Mouse (Mus musculus): ENCODE measurements around the gene Fgd3. TPM values are rescaled to one million over a fixed set of nuclear protein-coding genes. Genes with fewer than 3 reads are reported as not detected.

Gene Fgd3
- polyA plus RNA-seq, 1 experiment from 2014 or later: 0.37 TPM

DNA sequence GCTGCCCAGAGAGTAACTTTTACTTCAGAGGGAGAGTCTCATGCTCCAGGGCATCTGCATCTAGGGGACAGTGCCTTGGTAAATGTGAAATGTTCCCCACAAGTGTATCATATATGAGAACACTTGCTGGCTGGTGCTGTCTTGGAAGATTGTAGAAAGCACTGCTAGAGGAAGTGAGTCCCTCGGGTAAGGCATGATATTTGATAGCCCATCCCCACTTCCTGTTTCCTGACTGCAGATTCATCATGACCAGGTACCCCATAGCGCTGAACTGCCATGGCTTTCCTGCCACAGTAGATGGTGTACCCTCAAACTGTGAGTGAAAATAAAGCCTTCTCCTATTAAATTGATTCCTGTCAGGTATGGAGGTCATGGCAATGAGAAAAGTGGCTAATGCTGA, 52.5 kb downstream of the Fgd3 start:
- H3K9me3 ChIP-seq (ENCODE audit: low read length): no peaks in the 10 kb centered on the region
- DNase-seq (ENCODE audit: low spot score): no peak
- no peaks in the 10 kb centered on the region for H3K36me3 ChIP-seq (ENCODE audit: insufficient read depth, low read length)
- no peaks in the 10 kb centered on the region for H3K4me1 ChIP-seq (ENCODE audit: insufficient read depth, low read depth, low read length)
- H3K4me2 ChIP-seq (replicated peaks; ENCODE audit: low read depth, low read length): no peak overlapping the region
- no peak overlapping the region for H3K4me3 ChIP-seq (ENCODE audit: low read depth, low read length)
- no peak overlapping the region for H3K27ac ChIP-seq (ENCODE audit: low read length)
- no peaks in the 10 kb centered on the region for H3K27me3 ChIP-seq (replicated peaks; ENCODE audit: insufficient read depth, low read length)
- no peak for ATAC-seq
- TF ChIP-seq CTCF (IDR thresholded peaks at IDR 0.05): no peak
- no peak for TF ChIP-seq EP300 (IDR thresholded peaks at IDR 0.05)
- 17% methylated on average over 2 of the region's 2 CpGs for WGBS
- no peak overlapping the region for H3K9ac ChIP-seq (replicated peaks; ENCODE audit: low read depth)

DNA sequence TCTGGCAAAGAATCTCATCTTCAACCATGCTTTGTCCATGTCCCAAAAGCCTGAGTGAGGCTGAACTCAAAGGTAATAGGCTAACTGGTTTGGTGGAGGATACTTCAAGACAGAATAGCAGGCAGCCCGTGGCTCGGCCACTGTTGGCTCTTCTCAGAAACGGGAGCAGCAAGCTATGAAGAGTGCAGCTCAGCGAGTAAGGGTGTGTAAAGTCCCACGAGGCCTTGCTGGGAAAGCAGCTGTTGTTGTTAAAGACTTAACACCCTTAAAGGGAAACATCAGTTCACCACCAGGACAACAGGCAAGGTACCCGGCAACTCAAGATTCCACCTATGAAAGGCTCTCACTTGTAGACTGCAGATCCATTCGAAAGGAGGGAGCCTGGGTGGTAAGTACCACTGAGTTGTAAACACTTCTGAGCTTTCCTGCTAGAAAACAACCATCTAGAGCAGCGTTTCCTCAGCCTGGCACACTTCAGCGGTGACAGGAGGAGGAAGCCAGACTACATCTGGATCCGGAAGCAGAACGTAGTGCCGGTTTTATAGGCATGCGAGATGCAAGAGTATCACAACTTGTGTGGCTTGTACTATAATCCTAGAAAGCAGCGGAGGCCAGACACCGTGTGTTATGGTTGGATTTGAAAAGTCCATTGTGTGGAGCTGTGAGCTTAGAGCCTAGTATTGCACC, 59.9 kb downstream of the Fgd3 start:
- WGBS: 66% methylated on average over 15 of the region's 15 CpGs
- H3K9me3 ChIP-seq (ENCODE audit: low read length): no peaks in the 10 kb centered on the region
- H3K27me3 ChIP-seq (replicated peaks; ENCODE audit: insufficient read depth, low read length): no peaks in the 10 kb centered on the region
- no peak overlapping the region for H3K27ac ChIP-seq (ENCODE audit: low read length)
- no peaks in the 10 kb centered on the region for H3K36me3 ChIP-seq (ENCODE audit: insufficient read depth, low read length)
- no peak overlapping the region for H3K4me2 ChIP-seq (replicated peaks; ENCODE audit: low read depth, low read length)
- TF ChIP-seq EP300 (IDR thresholded peaks at IDR 0.05) (no peak), CTCF (IDR thresholded peaks at IDR 0.05) (no peak)
- DNase-seq (ENCODE audit: low spot score): no peak
- ATAC-seq: no peak
- H3K4me1 ChIP-seq (ENCODE audit: insufficient read depth, low read depth, low read length): no peaks in the 10 kb centered on the region
- no peak overlapping the region for H3K9ac ChIP-seq (replicated peaks; ENCODE audit: low read depth)
- H3K4me3 ChIP-seq (ENCODE audit: low read depth, low read length): no peak overlapping the region

DNA sequence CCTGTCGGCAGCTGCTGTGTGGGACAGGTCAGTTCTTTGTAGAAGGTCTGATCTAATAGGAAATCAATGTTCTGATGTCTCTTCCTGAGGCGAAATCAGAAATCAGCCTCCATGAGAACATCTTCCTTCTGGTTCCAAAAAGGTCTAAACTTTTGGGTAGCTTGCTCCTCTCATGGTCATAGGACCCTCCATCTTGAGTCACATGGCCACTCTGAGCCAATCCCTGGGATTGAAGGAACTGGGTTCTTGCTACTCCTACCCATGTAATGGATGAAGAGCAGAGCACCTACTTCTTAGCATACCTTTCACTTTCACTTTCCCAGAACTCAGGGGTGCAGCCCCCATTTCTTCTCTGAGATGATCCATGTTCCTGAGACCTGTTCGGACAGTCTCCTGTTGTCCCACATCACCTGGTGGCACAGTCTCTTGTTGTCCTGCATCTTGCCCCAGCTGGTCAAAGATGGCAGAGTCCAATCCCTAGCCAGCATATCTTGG, 62.2 kb downstream of the Fgd3 start:
- ATAC-seq (no peak), DNase-seq (ENCODE audit: low spot score) (no peak)
- Histone ChIP-seq H3K4me3 (ENCODE audit: low read depth, low read length) (no peak overlapping the region), H3K9ac (replicated peaks; ENCODE audit: low read depth) (no peak overlapping the region), H3K9me3 (ENCODE audit: low read length) (no peaks in the 10 kb centered on the region), H3K27ac (ENCODE audit: low read length) (no peak overlapping the region), H3K4me2 (replicated peaks; ENCODE audit: low read depth, low read length) (no peak overlapping the region), H3K4me1 (ENCODE audit: insufficient read depth, low read depth, low read length) (no peaks in the 10 kb centered on the region), H3K27me3 (replicated peaks; ENCODE audit: insufficient read depth, low read length) (no peaks in the 10 kb centered on the region), H3K36me3 (ENCODE audit: insufficient read depth, low read length) (no peaks in the 10 kb centered on the region)
- 72% methylated on average over 3 of the region's 3 CpGs for WGBS
- TF ChIP-seq CTCF (IDR thresholded peaks at IDR 0.05) (no peak), EP300 (IDR thresholded peaks at IDR 0.05) (no peak)

DNA sequence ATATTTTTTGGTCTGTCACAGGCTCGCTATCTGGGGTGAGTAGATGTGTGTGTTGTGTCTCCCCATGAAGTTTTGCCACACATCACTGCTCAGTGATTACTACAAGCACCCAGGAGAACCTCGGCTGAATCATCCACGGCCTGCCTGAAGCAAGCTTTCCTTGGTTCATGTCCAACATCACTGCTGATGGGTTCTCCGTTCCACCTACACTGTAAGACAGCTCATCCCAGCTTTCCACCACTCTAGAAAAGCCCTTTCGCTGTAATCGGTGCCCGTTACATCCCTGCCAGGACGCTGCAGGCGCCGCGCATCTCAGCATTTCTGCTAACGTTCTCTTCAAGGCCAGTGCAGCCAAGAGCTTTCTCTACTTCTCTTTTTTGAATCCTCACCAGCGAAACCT, 67.4 kb downstream of the Fgd3 start:
- H3K27me3 ChIP-seq (replicated peaks; ENCODE audit: insufficient read depth, low read length): peaks cover 8% of the 10 kb centered on the region; the same call in 1 of the 2 replicates
- H3K4me3 ChIP-seq (ENCODE audit: low read depth, low read length): no peak overlapping the region
- 86% methylated on average over 13 of the region's 13 CpGs for WGBS
- H3K4me2 ChIP-seq (replicated peaks; ENCODE audit: low read depth, low read length): no peak overlapping the region
- no peaks in the 10 kb centered on the region for H3K9me3 ChIP-seq (ENCODE audit: low read length)
- ATAC-seq: no peak
- no peaks in the 10 kb centered on the region for H3K4me1 ChIP-seq (ENCODE audit: insufficient read depth, low read depth, low read length)
- no peak for DNase-seq (ENCODE audit: low spot score)
- no peak overlapping the region for H3K27ac ChIP-seq (ENCODE audit: low read length)
- no peak overlapping the region for H3K9ac ChIP-seq (replicated peaks; ENCODE audit: low read depth)
- no peaks in the 10 kb centered on the region for H3K36me3 ChIP-seq (ENCODE audit: insufficient read depth, low read length)
- no peak for TF ChIP-seq CTCF (IDR thresholded peaks at IDR 0.05)
- TF ChIP-seq EP300 (IDR thresholded peaks at IDR 0.05): no peak

DNA sequence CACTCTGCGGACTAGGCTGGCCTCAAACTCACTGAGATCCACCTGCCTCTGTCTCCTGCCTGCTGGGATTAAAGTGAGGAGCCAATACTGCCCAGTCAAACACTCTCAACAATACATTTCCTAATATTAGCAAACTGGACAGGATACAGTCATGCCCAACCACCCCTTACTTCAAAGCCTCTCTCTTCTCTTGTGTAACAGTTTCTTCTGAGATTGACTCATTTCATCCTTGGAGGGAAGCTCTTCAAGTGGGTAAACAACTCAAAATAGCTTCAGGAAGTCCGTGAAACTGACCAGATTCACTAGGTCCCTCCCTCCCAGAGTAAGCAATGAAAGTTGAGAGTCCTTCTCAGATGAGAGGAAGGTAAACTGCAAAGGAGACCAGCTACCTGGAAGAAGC, 68.0 kb downstream of the Fgd3 start:
- no peaks in the 10 kb centered on the region for H3K4me1 ChIP-seq (ENCODE audit: insufficient read depth, low read depth, low read length)
- no peak for TF ChIP-seq CTCF (IDR thresholded peaks at IDR 0.05)
- no peak for TF ChIP-seq EP300 (IDR thresholded peaks at IDR 0.05)
- no peaks in the 10 kb centered on the region for H3K9me3 ChIP-seq (ENCODE audit: low read length)
- peak; percentile 59 for DNase-seq (ENCODE audit: low spot score)
- peaks cover 15% of the 10 kb centered on the region; the same call in 1 of the 2 replicates for H3K27me3 ChIP-seq (replicated peaks; ENCODE audit: insufficient read depth, low read length)
- H3K27ac ChIP-seq (ENCODE audit: low read length): no peak overlapping the region
- ATAC-seq: peak; percentile 47; the same call in 1 of the 2 replicates
- no peak overlapping the region for H3K4me2 ChIP-seq (replicated peaks; ENCODE audit: low read depth, low read length)
- 48% methylated on average over 2 of the region's 2 CpGs for WGBS
- no peak overlapping the region for H3K9ac ChIP-seq (replicated peaks; ENCODE audit: low read depth)
- no peaks in the 10 kb centered on the region for H3K36me3 ChIP-seq (ENCODE audit: insufficient read depth, low read length)
- no peak overlapping the region for H3K4me3 ChIP-seq (ENCODE audit: low read depth, low read length)

DNA sequence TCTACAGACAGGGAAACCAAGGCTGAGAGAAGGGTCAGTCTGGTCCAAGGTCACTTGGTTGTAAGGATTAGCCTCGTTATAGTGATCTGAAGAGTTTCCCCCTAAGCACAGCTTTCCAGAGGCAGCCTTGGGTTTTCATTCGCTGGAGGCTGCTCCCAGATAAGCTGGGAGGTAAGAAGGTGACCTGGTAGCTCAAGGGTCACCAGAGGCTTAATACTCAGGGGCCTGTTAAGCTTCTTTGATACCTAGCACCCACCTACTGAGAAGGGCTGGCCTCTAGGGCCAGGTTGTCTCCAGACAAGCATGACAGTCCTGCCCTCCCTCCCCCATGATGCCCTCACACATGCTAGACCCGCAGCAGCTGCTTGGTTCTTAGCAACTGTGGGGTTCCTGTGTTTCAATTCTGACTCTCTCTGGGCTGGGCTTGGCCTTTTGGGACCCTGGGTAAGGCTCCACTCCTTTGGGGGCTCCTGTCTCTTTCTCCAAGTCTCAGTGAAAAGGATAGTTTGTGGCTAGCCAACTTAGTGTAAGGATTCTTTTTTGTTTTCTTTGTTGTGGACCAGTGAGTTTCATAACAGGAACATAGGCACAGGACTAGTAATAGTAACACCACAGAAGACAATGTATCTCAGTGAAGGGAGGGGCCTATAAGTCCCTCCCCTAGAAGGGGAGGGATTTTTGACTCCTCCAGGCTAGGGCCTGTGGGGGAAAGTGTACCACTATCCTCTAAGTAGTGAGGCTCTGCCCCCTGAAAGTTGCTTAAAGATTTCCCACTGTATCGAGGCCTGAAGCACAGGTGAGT, 69.2 kb downstream of the Fgd3 start:
- Histone ChIP-seq H3K9ac (replicated peaks; ENCODE audit: low read depth) (no peak overlapping the region), H3K4me2 (replicated peaks; ENCODE audit: low read depth, low read length) (no peak overlapping the region), H3K27me3 (replicated peaks; ENCODE audit: insufficient read depth, low read length) (peaks cover 15% of the 10 kb centered on the region), H3K27ac (ENCODE audit: low read length) (no peak overlapping the region), H3K36me3 (ENCODE audit: insufficient read depth, low read length) (no peaks in the 10 kb centered on the region), H3K4me1 (ENCODE audit: insufficient read depth, low read depth, low read length) (no peaks in the 10 kb centered on the region), H3K9me3 (ENCODE audit: low read length) (no peaks in the 10 kb centered on the region), H3K4me3 (ENCODE audit: low read depth, low read length) (no peak overlapping the region)
- TF ChIP-seq EP300 (IDR thresholded peaks at IDR 0.05) (no peak), CTCF (IDR thresholded peaks at IDR 0.05) (no peak)
- ATAC-seq (no peak), DNase-seq (ENCODE audit: low spot score) (no peak)
- WGBS: 40% methylated on average over 4 of the region's 4 CpGs

All from lung, postnatal 0 days (tissue).